Mouse (Mus musculus) neural tube, embryonic 13.5 days (tissue): Measurements from ENCODE around the gene Dlgap5. TPM values are rescaled to one million over a fixed set of nuclear protein-coding genes. Genes with fewer than 3 reads are reported as not detected.
"Not testable (repeated sequence)": the region's sequence is repeated elsewhere in the genome, so short reads cannot be mapped to it uniquely, and the experiment has no call there.

Experiments used
- ATAC-seq: fragments of 200-750 bp; cut with Nextera tagmentation; 2 replicates; pipeline ENCODE4 v1.8.0; 2017; ENCODE audit warnings: low read depth, mild to moderate bottlenecking, moderate TSS enrichment, moderate library complexity
- H3K27ac ChIP-seq: fragments of 300-500 bp; sonication (generic); replicated peaks from 2 replicates; pipeline ENCODE4 v1.5.1; 2015; ENCODE audit warnings: moderate library complexity, mild to moderate bottlenecking, inconsistent platforms
- H3K27me3 ChIP-seq: fragments of 300-500 bp; sonication (generic); 2 replicates; pipeline ENCODE4 v1.6.1; 2015; ENCODE audit warnings: mild to moderate bottlenecking, inconsistent platforms
- H3K36me3 ChIP-seq: fragments of 300-500 bp; sonication (generic); 2 replicates; pipeline ENCODE4 v1.6.1; 2015; ENCODE audit warnings: mild to moderate bottlenecking, inconsistent platforms
- H3K4me1 ChIP-seq: fragments of 300-500 bp; sonication (generic); replicated peaks from 2 replicates; pipeline ENCODE4 v1.6.1; 2015; ENCODE audit warnings: inconsistent platforms
- H3K4me2 ChIP-seq: fragments of 300-500 bp; sonication (generic); 2 replicates; pipeline ENCODE4 v1.6.1; 2015; ENCODE audit warnings: inconsistent platforms, mild to moderate bottlenecking, moderate library complexity
- H3K4me3 ChIP-seq: fragments of 300-500 bp; sonication (generic); 2 replicates; pipeline ENCODE4 v1.5.1; 2015; ENCODE audit warnings: mild to moderate bottlenecking, inconsistent platforms
- H3K9ac ChIP-seq: fragments of 300-500 bp; sonication (generic); 2 replicates; pipeline ENCODE4 v1.6.1; 2015; ENCODE audit warnings: moderate library complexity, mild to moderate bottlenecking, inconsistent platforms
- H3K9me3 ChIP-seq: fragments of 300-500 bp; sonication (generic); 2 replicates; pipeline ENCODE4 v1.6.1; 2016; ENCODE audit warnings: inconsistent platforms
- WGBS: fragments of 180-500 bp; shearing (Covaris S2); methylation state at CpG from one replicate; pipeline ENCODE4 v1.1.7; 2015; 5-methylcytosine and 5-hydroxymethylcytosine counted together
- polyA plus RNA-seq: library from polyadenylated mRNA; unstranded; fragments of >200 nt; fragmentation: Nextera tagmentation; extraction: Ambion mirVana; gene quantifications from 2 replicates; pipeline ENCODE4 v1.2.1, GENCODE M21; 2015

Dlgap5 gene
- 9.1 and 12.2 TPM in 2 replicates for polyA plus RNA-seq

GRCm38 (mm10) chr14:47417775-47418665, at the start of gene Dlgap5:
Gene Dlgap5, minus strand, starts transcription at chr14:47418407.
- peak; percentile 99 for ATAC-seq
- Histone ChIP-seq H3K9ac (peak within 1 kb of the TSS; percentile 61), H3K4me2 (peak within 1 kb of the TSS; percentile 61), H3K9me3 (no peaks in the 10 kb centered on the region), H3K4me3 (peak within 1 kb of the TSS; percentile 46), H3K27ac (no peak within 1 kb of the TSS), H3K4me1 (peaks cover 11% of the 10 kb centered on the region), H3K27me3 (no peaks in the 10 kb centered on the region), H3K36me3 (peaks cover 4% of the 10 kb centered on the region; the same call in 1 of the 2 replicates)
- WGBS, result 2% methylated on average over 36 of the region's 36 CpGs

DNA sequence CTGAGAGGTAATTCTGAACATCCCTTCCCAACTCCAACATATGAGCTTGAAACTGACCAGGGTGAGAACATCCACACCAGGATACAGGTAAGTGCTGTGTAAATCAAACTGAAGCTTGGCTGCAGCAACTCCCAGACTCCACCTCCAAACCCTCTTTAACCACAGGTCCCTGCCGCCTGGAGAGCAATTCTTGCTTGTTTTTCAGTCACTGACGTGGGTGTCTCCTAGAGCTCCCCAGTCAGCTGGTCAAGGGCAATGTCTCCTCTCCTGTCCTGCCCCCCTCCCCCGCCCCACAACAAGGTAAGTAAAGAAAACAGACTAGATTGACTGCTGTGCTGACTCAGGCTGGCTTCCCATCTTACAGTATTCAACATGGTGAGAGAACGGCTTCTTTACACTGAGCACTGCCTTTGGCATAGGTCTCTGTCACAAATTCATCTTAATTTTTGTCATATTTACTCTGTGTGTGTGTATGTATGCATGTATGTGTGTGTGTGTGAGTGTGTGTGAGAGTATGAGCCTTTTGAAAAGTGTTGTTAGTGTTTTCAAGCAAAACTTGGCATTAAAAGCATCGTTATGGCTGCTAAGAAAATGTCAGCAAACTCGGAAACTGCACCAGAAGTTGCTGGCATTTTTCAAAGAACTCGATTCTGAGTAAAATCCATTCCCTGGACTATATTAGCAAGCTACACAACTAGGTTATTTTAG, 47.4 kb upstream of the Dlgap5 start:
- H3K9me3 ChIP-seq, result no peaks in the 10 kb centered on the region
- no peaks in the 10 kb centered on the region for H3K36me3 ChIP-seq
- WGBS, result 48% methylated on average over 7 of the region's 7 CpGs
- H3K4me3 ChIP-seq, result no peak overlapping the region
- H3K4me1 ChIP-seq, result no peaks in the 10 kb centered on the region
- H3K27ac ChIP-seq, result no peak overlapping the region
- no peak overlapping the region for H3K4me2 ChIP-seq
- no peaks in the 10 kb centered on the region for H3K27me3 ChIP-seq
- H3K9ac ChIP-seq, result no peak overlapping the region
- ATAC-seq, result no peak

- H3K27me3 ChIP-seq, result no peaks in the 10 kb centered on the region
- no peak overlapping the region for H3K27ac ChIP-seq
- no peak overlapping the region for H3K9ac ChIP-seq
- no peaks in the 10 kb centered on the region for H3K36me3 ChIP-seq
- ATAC-seq, result no peak
- no peaks in the 10 kb centered on the region for H3K9me3 ChIP-seq
- no peak overlapping the region for H3K4me3 ChIP-seq
- no peaks in the 10 kb centered on the region for H3K4me1 ChIP-seq
- WGBS, result 90% methylated on average over 10 of the region's 10 CpGs
- no peak overlapping the region for H3K4me2 ChIP-seq
These were observed 46.2 kb upstream of the Dlgap5 start for GRCm38 (mm10) chr14:47464426-47464825.

DNA sequence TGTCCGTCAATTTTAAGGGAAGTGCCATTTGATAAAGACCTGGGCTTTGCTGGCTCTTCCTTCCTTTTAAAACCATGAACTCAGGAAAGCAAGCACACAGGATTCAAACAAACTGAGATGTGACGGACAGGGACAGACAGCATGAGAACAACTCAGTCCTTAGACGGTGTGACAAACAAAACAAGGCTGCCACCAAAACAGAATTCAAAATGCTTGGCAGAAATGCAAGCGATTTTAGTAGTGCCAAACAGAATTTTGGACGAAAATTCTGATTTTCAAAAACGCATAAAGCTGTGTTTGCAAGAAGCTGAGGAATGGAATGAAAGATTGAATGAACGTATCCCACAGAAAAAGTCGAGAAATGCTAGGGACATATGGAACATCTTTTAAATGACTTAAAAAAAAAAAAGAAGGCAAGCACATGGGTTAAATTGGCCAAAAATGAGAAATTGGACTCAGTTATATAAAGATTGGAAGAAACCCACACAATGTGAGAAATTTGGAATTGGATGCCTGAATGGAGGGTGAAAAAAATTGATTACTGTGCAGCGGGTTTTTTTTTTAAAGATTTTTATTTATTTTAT, 44.8 kb upstream of the Dlgap5 start:
- 84% methylated on average over 9 of the region's 9 CpGs for WGBS
- Histone ChIP-seq H3K4me2 (no peak overlapping the region), H3K4me3 (no peak overlapping the region), H3K27ac (no peak overlapping the region), H3K36me3 (no peaks in the 10 kb centered on the region), H3K27me3 (no peaks in the 10 kb centered on the region), H3K4me1 (no peaks in the 10 kb centered on the region), H3K9me3 (no peaks in the 10 kb centered on the region), H3K9ac (no peak overlapping the region)
- ATAC-seq, result no peak

- ATAC-seq, result no peak
- H3K4me3 ChIP-seq, result no peak overlapping the region
- H3K27ac ChIP-seq, result no peak overlapping the region
- 88% methylated on average over 4 of the region's 4 CpGs for WGBS
- H3K27me3 ChIP-seq, result no peaks in the 10 kb centered on the region
- no peak overlapping the region for H3K4me2 ChIP-seq
- H3K9me3 ChIP-seq, result no peaks in the 10 kb centered on the region
- no peaks in the 10 kb centered on the region for H3K4me1 ChIP-seq
- no peaks in the 10 kb centered on the region for H3K36me3 ChIP-seq
- no peak overlapping the region for H3K9ac ChIP-seq
These were observed 44.2 kb upstream of the Dlgap5 start for GRCm38 (mm10) chr14:47462453-47462852.

DNA sequence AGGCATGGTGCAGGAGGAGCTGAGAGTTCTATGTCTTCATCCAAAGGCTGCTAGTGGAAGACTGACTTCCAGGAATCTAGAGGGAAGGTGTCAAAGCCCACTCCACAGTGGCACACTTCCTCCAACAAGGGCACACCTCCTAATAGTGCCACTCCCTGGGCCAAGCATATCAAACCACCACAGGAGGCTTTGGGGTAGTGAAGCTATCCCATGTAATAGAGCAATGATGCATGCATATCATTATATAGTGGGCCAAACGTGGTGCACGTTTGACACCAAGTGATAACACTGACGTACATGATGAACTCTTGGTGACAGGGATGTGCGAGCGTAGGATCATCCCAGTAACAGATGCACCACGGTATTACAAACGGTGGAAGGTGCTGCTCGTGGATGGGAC, 43.8 kb upstream of the Dlgap5 start:
- 91% methylated on average over 8 of the region's 8 CpGs for WGBS
- H3K4me2 ChIP-seq, result no peak overlapping the region
- no peaks in the 10 kb centered on the region for H3K36me3 ChIP-seq
- H3K27me3 ChIP-seq, result no peaks in the 10 kb centered on the region
- no peak overlapping the region for H3K27ac ChIP-seq
- H3K4me1 ChIP-seq, result no peaks in the 10 kb centered on the region
- H3K9ac ChIP-seq, result no peak overlapping the region
- H3K9me3 ChIP-seq, result no peaks in the 10 kb centered on the region
- ATAC-seq, result no peak
- H3K4me3 ChIP-seq, result no peak overlapping the region

DNA sequence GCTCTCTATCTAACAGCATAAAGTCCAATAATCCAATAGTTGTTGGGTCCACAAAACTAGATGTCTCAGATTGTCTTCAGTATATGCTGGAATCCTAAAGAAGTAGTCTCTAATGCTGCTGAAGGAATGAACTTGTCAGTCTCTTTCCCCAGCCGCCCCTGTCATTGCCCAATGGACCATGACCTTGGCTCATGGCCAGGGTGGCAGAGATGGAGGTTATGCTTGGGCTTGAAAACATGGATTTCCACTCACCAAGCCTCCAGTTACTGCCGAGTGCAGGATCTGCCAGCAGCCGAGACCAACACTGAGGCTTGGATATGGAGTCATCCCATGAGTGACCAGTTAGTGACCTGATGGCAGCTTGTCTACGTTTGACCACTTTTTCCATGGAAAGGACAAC, 41.3 kb upstream of the Dlgap5 start:
- Histone ChIP-seq H3K27ac (no peak overlapping the region), H3K27me3 (no peaks in the 10 kb centered on the region), H3K9me3 (no peaks in the 10 kb centered on the region), H3K36me3 (no peaks in the 10 kb centered on the region), H3K4me1 (no peaks in the 10 kb centered on the region), H3K4me2 (no peak overlapping the region), H3K9ac (no peak overlapping the region), H3K4me3 (no peak overlapping the region)
- no peak for ATAC-seq
- WGBS, result 86% methylated on average over 4 of the region's 4 CpGs

- 93% methylated on average over 2 of the region's 5 CpGs for WGBS
- H3K36me3 ChIP-seq, ATAC-seq, H3K27me3 ChIP-seq, H3K4me3 ChIP-seq, H3K27ac ChIP-seq, H3K9ac ChIP-seq, H3K4me1 ChIP-seq, H3K4me2 ChIP-seq, H3K9me3 ChIP-seq: not testable (repeated sequence)
These were observed 31.9 kb upstream of the Dlgap5 start, which contains the start of gene Fbxo34 for GRCm38 (mm10) chr14:47450121-47450520. Gene Fbxo34, plus strand, starts transcription at chr14:47450421.

GRCm38 (mm10) chr14:47445331-47446095, 27.3 kb upstream of the Dlgap5 start:
- Histone ChIP-seq H3K4me3 (no peak overlapping the region), H3K27me3 (no peaks in the 10 kb centered on the region), H3K9me3 (no peaks in the 10 kb centered on the region), H3K4me2 (no peak overlapping the region), H3K4me1 (no peaks in the 10 kb centered on the region), H3K36me3 (no peaks in the 10 kb centered on the region), H3K9ac (no peak overlapping the region), H3K27ac (no peak overlapping the region)
- 70% methylated on average over 9 of the region's 9 CpGs for WGBS
- ATAC-seq, result no peak

DNA sequence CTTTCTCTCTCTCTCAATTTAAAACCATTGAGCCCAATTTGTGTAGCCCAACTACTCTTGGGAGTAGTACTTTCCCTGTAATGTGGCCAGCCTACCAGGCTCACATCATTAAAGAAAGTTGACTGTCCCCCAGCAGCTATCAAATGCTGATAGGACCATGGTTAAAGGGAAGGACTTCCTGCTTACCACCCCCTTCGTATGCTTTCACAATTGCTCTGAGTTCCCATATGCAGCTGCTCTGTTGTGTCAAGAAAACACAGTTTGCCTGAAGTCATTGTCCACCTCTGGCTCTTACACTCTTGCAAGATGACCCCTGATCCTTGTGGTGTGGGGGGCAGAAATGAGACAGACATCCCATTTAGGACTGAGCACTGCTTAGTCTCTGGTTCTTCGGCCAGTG, 26.7 kb upstream of the Dlgap5 start:
- H3K4me2 ChIP-seq, result no peak overlapping the region
- H3K4me1 ChIP-seq, result no peaks in the 10 kb centered on the region
- peaks cover 5% of the 10 kb centered on the region for H3K9me3 ChIP-seq
- H3K36me3 ChIP-seq, result no peaks in the 10 kb centered on the region
- no peak for ATAC-seq
- no peak overlapping the region for H3K27ac ChIP-seq
- H3K9ac ChIP-seq, result no peak overlapping the region
- no peaks in the 10 kb centered on the region for H3K27me3 ChIP-seq
- WGBS, result 74% methylated on average over 2 of the region's 2 CpGs
- H3K4me3 ChIP-seq, result no peak overlapping the region

DNA sequence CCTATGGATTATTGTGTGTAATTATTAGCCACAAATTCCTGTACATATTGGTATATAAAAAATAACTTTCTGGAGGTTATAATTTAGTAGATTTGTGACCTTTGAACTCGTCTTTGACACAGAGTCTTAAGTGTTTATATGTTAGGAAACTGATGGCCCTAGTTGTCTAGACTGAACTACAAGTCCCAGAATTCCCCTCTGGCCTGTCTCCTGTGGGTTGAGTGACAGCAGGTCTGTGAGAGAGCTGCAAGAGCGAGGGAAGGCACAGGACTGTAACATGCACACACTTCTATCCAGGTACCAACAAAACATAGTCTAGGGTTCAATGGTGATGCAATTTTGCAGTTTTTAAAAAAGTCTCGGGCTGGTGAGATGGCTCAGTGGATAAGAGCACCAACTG, 20.7 kb upstream of the Dlgap5 start:
- Histone ChIP-seq H3K9me3 (peaks cover 9% of the 10 kb centered on the region), H3K27ac (no peak overlapping the region), H3K9ac (no peak overlapping the region), H3K4me2 (no peak overlapping the region), H3K4me3 (no peak overlapping the region), H3K36me3 (no peaks in the 10 kb centered on the region), H3K4me1 (no peaks in the 10 kb centered on the region), H3K27me3 (no peaks in the 10 kb centered on the region)
- no peak for ATAC-seq
- 74% methylated on average over 3 of the region's 3 CpGs for WGBS

DNA sequence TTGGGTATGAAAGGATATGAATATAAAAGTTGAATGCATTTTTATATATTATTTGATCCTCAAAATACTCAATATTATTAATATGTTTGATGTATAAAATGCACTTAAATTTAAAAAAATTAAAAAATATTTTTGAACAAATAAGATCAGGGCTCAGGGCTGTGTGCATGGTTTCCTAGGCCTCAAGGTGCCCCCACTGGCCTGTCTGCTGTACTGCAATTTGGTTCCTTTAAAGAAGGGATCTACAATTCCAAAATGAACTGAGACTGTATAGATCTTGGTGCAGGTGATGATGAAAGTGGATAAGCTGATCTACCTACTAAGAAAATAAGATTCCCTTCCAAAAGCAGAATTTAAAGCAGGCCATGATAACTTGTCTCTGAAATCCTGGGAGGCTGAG, 14.8 kb upstream of the Dlgap5 start:
- H3K9me3 ChIP-seq, result no peaks in the 10 kb centered on the region
- H3K27ac ChIP-seq, result no peak overlapping the region
- H3K9ac ChIP-seq, result no peak overlapping the region
- H3K36me3 ChIP-seq, result no peaks in the 10 kb centered on the region
- no peak overlapping the region for H3K4me2 ChIP-seq
- ATAC-seq, result no peak
- H3K4me1 ChIP-seq, result no peaks in the 10 kb centered on the region
- H3K4me3 ChIP-seq, result no peak overlapping the region
- H3K27me3 ChIP-seq, result no peaks in the 10 kb centered on the region
